10 mouse cellular contexts compared by ENCODE assay signal in the genomic region with DNA sequence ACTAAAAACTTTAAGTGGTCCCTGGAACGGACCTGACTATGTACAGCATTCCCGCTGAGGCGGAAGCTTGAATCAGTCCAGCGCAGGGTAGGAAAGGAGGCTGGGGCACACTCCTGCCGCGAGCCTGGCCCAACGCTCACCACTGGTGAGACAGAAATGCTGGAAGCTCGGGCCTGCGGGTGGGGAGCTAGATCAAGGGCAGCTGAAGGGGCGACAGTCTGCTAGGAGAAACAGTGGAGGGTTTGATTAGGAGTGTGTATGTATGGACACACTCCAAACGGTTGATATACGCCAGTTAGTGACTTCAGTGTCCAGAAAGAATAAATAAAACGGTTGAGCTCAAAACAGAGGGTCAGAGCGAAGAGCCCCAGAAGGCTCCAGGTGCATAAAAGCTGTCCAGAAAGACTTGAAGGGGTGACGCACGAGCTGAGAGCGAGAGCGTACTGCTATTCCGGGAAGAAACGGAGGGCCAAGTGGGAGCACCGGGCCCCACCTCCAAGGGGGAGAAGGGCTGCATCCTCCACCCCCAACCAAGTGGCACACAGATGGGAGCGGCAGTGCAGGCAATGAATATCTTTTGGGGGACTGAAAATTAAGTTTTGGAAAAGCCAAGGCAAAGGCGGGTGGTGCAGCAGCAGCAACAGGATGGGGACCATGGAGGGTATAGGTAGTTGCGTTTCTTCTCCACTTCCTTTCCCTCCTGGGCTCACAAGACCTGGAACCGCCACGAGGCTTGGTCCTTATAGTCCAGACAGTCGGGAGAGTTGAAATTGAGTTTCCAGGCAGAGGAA. TPM values are rescaled to one million over a fixed set of nuclear protein-coding genes. Genes with fewer than 3 reads are reported as not detected.
DNase-seq lines count a peak whose midpoint lies in the region; ATAC-seq lines count a peak whose summit lies in the region.
"Had no signal": no experiment of that assay in that cellular context is flagged by ENCODE, and none has a peak within 500 bp of the region (broad histone marks: within the 10 kb centered on the region; RNA-seq: fewer than 3 reads in every experiment).

No protein-coding gene starts in this region.

- intact Hi-C loops in heart, postnatal 14 days (cut with DNase I): no loop called here

- peak overlapping the region; percentile 17; the same call in 1 of the 2 replicates for H3K4me3 ChIP-seq in hindbrain, embryonic 15.5 days

- H3K4me1 ChIP-seq in hindbrain, embryonic 15.5 days (replicated peaks): peaks cover 15% of the 10 kb centered on the region

- ATAC-seq in hindbrain, embryonic 15.5 days (ENCODE audit: low FRiP score, low read depth): no peak
- no peak for ATAC-seq in megakaryocyte progenitor cell, adult 5-6 weeks (replicated peaks; ENCODE audit: poor library complexity)

- H3K36me3 ChIP-seq in hindbrain, embryonic 15.5 days: no peaks in the 10 kb centered on the region
- H3K36me3 ChIP-seq: stomach, embryonic 15.5 days had no signal

- WGBS in hindbrain, embryonic 15.5 days: 4% methylated on average over 27 of the region's 27 CpGs

- peak; percentile 78 for DNase-seq in heart, adult 11 months
- no peak for DNase-seq in heart, postnatal 14 days
- peak; percentile 35 for DNase-seq in right cerebral cortex, postnatal 4 days
- no peak for DNase-seq in right cerebral cortex, postnatal 36 days (ENCODE audit: low spot score in 2 of 2)
- DNase-seq in spleen, adult 12 weeks (ENCODE audit: low spot score): no peak
- DNase-seq in ovary, adult 18-20 months (ENCODE audit: low spot score): no peak

- H3K27me3 ChIP-seq in hindbrain, embryonic 15.5 days: peaks cover 49% of the 10 kb centered on the region

- H3K4me2 ChIP-seq in hindbrain, embryonic 15.5 days: no peak overlapping the region

- H3K27ac ChIP-seq in hindbrain, embryonic 15.5 days (replicated peaks): no peak overlapping the region
- H3K27ac ChIP-seq: stomach, embryonic 15.5 days had no signal

- no peaks in the 10 kb centered on the region for H3K9me3 ChIP-seq in hindbrain, embryonic 15.5 days
- H3K9me3 ChIP-seq: stomach, embryonic 15.5 days had no signal

- H3K9ac ChIP-seq in hindbrain, embryonic 15.5 days: no peak overlapping the region
- H3K9ac ChIP-seq: stomach, embryonic 15.5 days had no signal

RNA-seq across cellular contexts. Expression of gene Otx1, which starts 7.0 kb away (rescaled TPM):
- total RNA-seq in heart, postnatal 14 days (2021): under 1 TPM in 1 of 2 experiments, not detected in 1; 0.10 TPM
- 1.9 and 3.6 TPM in 2 replicates for polyA plus RNA-seq in hindbrain, embryonic 15.5 days (2015; fragmentation: Nextera tagmentation; extraction: Ambion mirVana)
- total RNA-seq in megakaryocyte progenitor cell, adult 5-6 weeks (2015): not detected in 2 replicates
- total RNA-seq in megakaryocyte progenitor cell, adult 5-6 weeks (2017): not detected in 2 replicates
- total RNA-seq: megakaryocyte-erythroid progenitor cell, adult 5-6 weeks had no signal

Comparison
In these comparisons a context has a peak if more than half of its experiments do, and no peak if none do; other contexts are left out.
1. DNase-seq: peak in heart, adult 11 months (single experiment) and right cerebral cortex, postnatal 4 days (single experiment); none in heart, postnatal 14 days (0 of 2), right cerebral cortex, postnatal 36 days (0 of 2), spleen, adult 12 weeks (single experiment) and ovary, adult 18-20 months (single experiment).